Mouse (Mus musculus): Measurements from ENCODE around the gene Srpk2. TPM values are rescaled to one million over a fixed set of nuclear protein-coding genes. Genes with fewer than 3 reads are reported as not detected.
A peak's percentile ranks its signal among the peaks of the same experiment; 100 is the strongest.

The Srpk2 gene
- total and polyA plus RNA-seq, 3 experiments, result 20.6 to 31.1 (median 23.3) TPM

- no peak overlapping the region for H3K9ac ChIP-seq (ENCODE audit: insufficient read depth, low read depth)
These were observed 13.0 kb upstream of the Srpk2 start for GRCm38 (mm10) chr5:23697457-23697856.

GRCm38 (mm10) chr5:23683431-23683830, 986 bp downstream of the Srpk2 start:
- H3K9ac ChIP-seq (ENCODE audit: insufficient read depth, low read depth), result no peak overlapping the region
- H3K9me3 ChIP-seq (replicated peaks; ENCODE audit: low read length), result no peaks in the 10 kb centered on the region
- no peaks in the 10 kb centered on the region for H3K27me3 ChIP-seq (replicated peaks)
- H3K36me3 ChIP-seq (replicated peaks in 1 of 2; ENCODE audit: control insufficient read depth in 1 of 2, insufficient read depth in 1 of 2, low read length in 1 of 2), result no peaks in the 10 kb centered on the region
- no peak overlapping the region for H3K27ac ChIP-seq (ENCODE audit: insufficient read depth, low read depth)
- H3K79me2 ChIP-seq (replicated peaks; ENCODE audit: control insufficient read depth, extremely low read depth, insufficient read depth, poor library complexity, severe bottlenecking), result no peaks in the 10 kb centered on the region
- in situ Hi-C loops (cut with MboI; ENCODE audit: low pct_ligation_motif_present, low pct_unique_long_range_greater_than_20kb, low sequenced_read_pairs) (no loop called here), dilution Hi-C loops (cut with MboI; ENCODE audit: extremely low pct_ligation_motif_present, extremely low pct_unique_long_range_greater_than_20kb, low sequenced_read_pairs) (no loop called here)
- TF ChIP-seq USF1 (IDR thresholded peaks at IDR 0.05; ENCODE audit: low read depth, low read length) (no peak), MAZ (IDR thresholded peaks at IDR 0.05; ENCODE audit: low read depth, low read length) (no peak), MAX (IDR thresholded peaks at IDR 0.05; ENCODE audit: low read length) (no peak), BHLHE40 (IDR thresholded peaks at IDR 0.05; ENCODE audit: low read depth, low read length) (no peak), ZNF384 (IDR thresholded peaks at IDR 0.05; ENCODE audit: low read depth, low read length) (no peak), JUND (conservative IDR thresholded peaks at IDR 0.05; ENCODE audit: low read depth, low read length) (no peak), NELFE (IDR thresholded peaks at IDR 0.05; ENCODE audit: low read depth, low read length) (no peak), EP300 (IDR thresholded peaks at IDR 0.05; ENCODE audit: low read length) (no peak), POLR2A (IDR thresholded peaks at IDR 0.05; ENCODE audit: low read depth, low read length) (no peak), MEF2A (IDR thresholded peaks at IDR 0.05; ENCODE audit: borderline replicate concordance, low read depth, low read length) (no peak), UBTF (IDR thresholded peaks at IDR 0.05; ENCODE audit: low read depth, low read length) (no peak), CHD1 (IDR thresholded peaks at IDR 0.05; ENCODE audit: low read depth, low read length) (no peak), POLR2AphosphoS2 (IDR thresholded peaks at IDR 0.05; ENCODE audit: low read depth, low read length) (no peak), CHD2 (IDR thresholded peaks at IDR 0.05; ENCODE audit: low read length) (no peak), MAFK (IDR thresholded peaks at IDR 0.05; ENCODE audit: insufficient replicate concordance, low read length) (no peak), ELF1 (IDR thresholded peaks at IDR 0.05; ENCODE audit: low read depth, low read length) (no peak), HCFC1 (IDR thresholded peaks at IDR 0.05; ENCODE audit: low read depth, low read length) (no peak), PAX5 (IDR thresholded peaks at IDR 0.05; ENCODE audit: low read length) (no peak), TBP (conservative IDR thresholded peaks at IDR 0.05; ENCODE audit: low read depth, low read length) (no peak), KAT2A (IDR thresholded peaks at IDR 0.05; ENCODE audit: insufficient replicate concordance, low read length) (no peak)
- no peak for DNase-seq (ENCODE audit: extremely low read depth)
- no peak overlapping the region for H3K4me3 ChIP-seq (replicated peaks in 1 of 3; ENCODE audit: low read depth in 2 of 3, low read length in 2 of 3, poor library complexity in 1 of 3)
- H3K4me2 ChIP-seq (ENCODE audit: insufficient read depth, low read depth, poor library complexity, severe bottlenecking), result no peak overlapping the region
- peaks cover 0 to 10% of the 10 kb centered on the region in 2 experiments; a peak in 2 of 4 replicates for H3K4me1 ChIP-seq (ENCODE audit: control insufficient read depth in 1 of 2, insufficient read depth in 2 of 2)

More at GRCm38 (mm10) chr5:23697457-23697856, 13.0 kb upstream of the Srpk2 start:
- no peak overlapping the region for H3K27ac ChIP-seq (ENCODE audit: insufficient read depth, low read depth)
- H3K36me3 ChIP-seq (replicated peaks in 1 of 2; ENCODE audit: control insufficient read depth in 1 of 2, insufficient read depth in 1 of 2, low read length in 1 of 2), result peaks cover 30 to 35% of the 10 kb centered on the region in 2 experiments
- dilution Hi-C loops (cut with MboI; ENCODE audit: extremely low pct_ligation_motif_present, extremely low pct_unique_long_range_greater_than_20kb, low sequenced_read_pairs), result no loop called here
- in situ Hi-C loops (cut with MboI; ENCODE audit: low pct_ligation_motif_present, low pct_unique_long_range_greater_than_20kb, low sequenced_read_pairs), result no loop called here
- no peaks in the 10 kb centered on the region for H3K4me1 ChIP-seq (ENCODE audit: control insufficient read depth in 1 of 2, insufficient read depth in 2 of 2)
- H3K4me2 ChIP-seq (ENCODE audit: insufficient read depth, low read depth, poor library complexity, severe bottlenecking), result no peak overlapping the region
- H3K79me2 ChIP-seq (replicated peaks; ENCODE audit: control insufficient read depth, extremely low read depth, insufficient read depth, poor library complexity, severe bottlenecking), result no peaks in the 10 kb centered on the region
- TF ChIP-seq POLR2AphosphoS2 (IDR thresholded peaks at IDR 0.05; ENCODE audit: low read depth, low read length) (peak; percentile 68), POLR2A (IDR thresholded peaks at IDR 0.05; ENCODE audit: low read depth, low read length) (no peak)
- no peaks in the 10 kb centered on the region for H3K27me3 ChIP-seq (replicated peaks)
- DNase-seq (ENCODE audit: extremely low read depth), result no peak
- no peak overlapping the region for H3K4me3 ChIP-seq (replicated peaks in 1 of 3; ENCODE audit: low read depth in 2 of 3, low read length in 2 of 3, poor library complexity in 1 of 3)
- peaks cover 33% of the 10 kb centered on the region for H3K9me3 ChIP-seq (replicated peaks; ENCODE audit: low read length)
